Mouse (Mus musculus): ENCODE results near the gene Psme2. TPM values are rescaled to one million over a fixed set of nuclear protein-coding genes. Genes with fewer than 3 reads are reported as not detected.

The Psme2 gene
- polyA plus RNA-seq, 1 experiment from 2014 or later = 226 TPM

DNA sequence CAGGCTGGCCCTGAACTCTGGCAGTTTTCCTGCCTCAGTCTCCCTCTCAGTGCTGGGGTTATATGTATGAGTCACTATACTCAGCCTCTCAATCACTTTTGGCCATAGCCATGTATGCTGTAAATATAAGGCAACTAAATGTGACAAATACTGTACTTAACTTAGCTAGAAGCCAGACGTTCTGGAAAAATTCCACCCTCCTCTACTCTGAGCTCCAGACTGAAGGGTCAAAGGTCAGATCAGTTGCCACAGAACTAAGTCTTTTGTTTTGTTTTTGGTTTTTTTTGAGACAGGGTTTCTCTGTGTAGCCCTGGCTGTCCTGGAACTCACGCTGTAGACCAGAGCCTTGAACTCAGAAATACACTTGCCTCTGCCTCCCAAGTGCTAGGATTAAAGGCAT is 25.0 kb upstream of the Psme2 start:
- H3K27ac ChIP-seq (ENCODE audit: low read length) = no peak overlapping the region
- no peaks in the 10 kb centered on the region for H3K9me3 ChIP-seq (ENCODE audit: low read length)
- H3K9ac ChIP-seq (replicated peaks; ENCODE audit: low read length) = no peak overlapping the region
- 40% methylated on average over 2 of the region's 2 CpGs for WGBS
- H3K27me3 ChIP-seq (ENCODE audit: insufficient read depth, low read length) = no peaks in the 10 kb centered on the region
- no peak for ATAC-seq (ENCODE audit: low FRiP score, low TSS enrichment)
- H3K4me2 ChIP-seq (replicated peaks; ENCODE audit: low read depth, low read length) = no peak overlapping the region
- no peaks in the 10 kb centered on the region for H3K36me3 ChIP-seq (ENCODE audit: insufficient read depth, low read length)
- no peak overlapping the region for H3K4me3 ChIP-seq (ENCODE audit: low read length)
- H3K4me1 ChIP-seq (ENCODE audit: insufficient read depth, low read length) = 0 out of 2 replicates have a peak, but pooled peaks cover 5% of the 10 kb centered on the region

DNA sequence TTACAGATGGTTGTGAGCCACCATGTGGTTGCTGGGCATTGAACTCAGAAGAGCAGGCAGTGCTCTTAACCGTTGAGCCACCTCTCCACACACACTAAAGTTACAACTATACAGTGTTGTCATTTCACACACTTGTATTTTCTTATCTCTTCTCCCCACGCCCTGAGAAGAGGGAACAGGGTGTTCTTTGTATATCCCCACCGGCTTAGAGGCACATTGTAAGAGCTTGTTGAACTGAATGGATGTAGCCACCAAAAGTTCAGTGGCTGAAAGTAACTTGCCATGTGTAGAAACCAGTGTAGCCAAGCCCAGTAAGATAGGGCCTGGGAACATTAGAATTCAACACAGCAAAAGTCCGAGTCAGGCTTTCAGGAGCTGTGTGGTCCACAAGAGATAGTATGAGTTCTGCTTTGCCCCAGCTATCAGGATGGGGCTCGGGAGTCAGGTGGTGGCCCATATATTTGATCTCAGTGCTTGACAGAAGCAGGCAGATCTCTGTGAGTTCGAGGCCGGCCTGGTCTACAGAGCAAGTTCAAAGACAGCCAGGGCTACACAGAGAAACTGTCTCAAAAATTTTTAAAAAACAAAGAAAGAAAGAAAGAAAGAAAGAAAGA is 23.8 kb upstream of the Psme2 start:
- 82% methylated on average over 7 of the region's 7 CpGs for WGBS
- Histone ChIP-seq H3K9me3 (ENCODE audit: low read length) (no peaks in the 10 kb centered on the region), H3K27me3 (ENCODE audit: insufficient read depth, low read length) (no peaks in the 10 kb centered on the region), H3K9ac (replicated peaks; ENCODE audit: low read length) (no peak overlapping the region), H3K4me1 (ENCODE audit: insufficient read depth, low read length) (0 out of 2 replicates have a peak, but pooled peaks cover 5% of the 10 kb centered on the region), H3K36me3 (ENCODE audit: insufficient read depth, low read length) (no peaks in the 10 kb centered on the region), H3K4me2 (replicated peaks; ENCODE audit: low read depth, low read length) (no peak overlapping the region), H3K4me3 (ENCODE audit: low read length) (no peak overlapping the region), H3K27ac (ENCODE audit: low read length) (no peak overlapping the region)
- ATAC-seq (ENCODE audit: low FRiP score, low TSS enrichment) = no peak

DNA sequence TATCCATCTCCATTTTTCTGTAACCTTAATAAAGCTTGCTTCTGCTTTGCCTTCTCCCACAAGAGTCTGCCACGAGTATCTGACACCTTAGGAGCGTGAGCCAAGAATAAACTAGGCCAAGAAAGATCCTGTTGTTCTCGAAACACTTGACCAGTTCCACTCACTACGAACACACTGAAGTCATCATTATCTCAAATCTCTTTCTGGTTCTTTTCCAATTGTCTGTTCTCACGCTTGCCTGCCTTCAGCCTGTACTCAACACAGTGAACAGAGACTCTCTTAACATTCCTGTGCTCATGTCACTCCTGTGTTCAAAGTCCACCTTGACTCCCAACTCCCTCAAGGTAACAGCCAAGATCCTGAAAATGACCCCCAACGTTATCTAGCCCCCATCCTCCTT is 22.4 kb upstream of the Psme2 start:
- Histone ChIP-seq H3K27ac (ENCODE audit: low read length) (no peak overlapping the region), H3K4me1 (ENCODE audit: insufficient read depth, low read length) (0 out of 2 replicates have a peak, but pooled peaks cover 5% of the 10 kb centered on the region), H3K27me3 (ENCODE audit: insufficient read depth, low read length) (no peaks in the 10 kb centered on the region), H3K4me2 (replicated peaks; ENCODE audit: low read depth, low read length) (no peak overlapping the region), H3K9me3 (ENCODE audit: low read length) (no peaks in the 10 kb centered on the region), H3K36me3 (ENCODE audit: insufficient read depth, low read length) (peaks cover 8% of the 10 kb centered on the region; the same call in 1 of the 2 replicates), H3K9ac (replicated peaks; ENCODE audit: low read length) (no peak overlapping the region), H3K4me3 (ENCODE audit: low read length) (no peak overlapping the region)
- ATAC-seq (ENCODE audit: low FRiP score, low TSS enrichment) = no peak
- WGBS = 58% methylated on average over 6 of the region's 6 CpGs

GRCm38 (mm10) chr14:55608339-55608738 is 17.4 kb upstream of the Psme2 start:
- Histone ChIP-seq H3K9me3 (ENCODE audit: low read length) (no peaks in the 10 kb centered on the region), H3K4me2 (replicated peaks; ENCODE audit: low read depth, low read length) (no peak overlapping the region), H3K27ac (ENCODE audit: low read length) (no peak overlapping the region), H3K4me3 (ENCODE audit: low read length) (no peak overlapping the region), H3K9ac (replicated peaks; ENCODE audit: low read length) (no peak overlapping the region), H3K36me3 (ENCODE audit: insufficient read depth, low read length) (peaks cover 33% of the 10 kb centered on the region), H3K27me3 (ENCODE audit: insufficient read depth, low read length) (no peaks in the 10 kb centered on the region), H3K4me1 (ENCODE audit: insufficient read depth, low read length) (peaks cover 12% of the 10 kb centered on the region)
- 94% methylated on average over 6 of the region's 6 CpGs for WGBS
- ATAC-seq (ENCODE audit: low FRiP score, low TSS enrichment) = no peak

- peaks cover 12% of the 10 kb centered on the region for H3K4me1 ChIP-seq (ENCODE audit: insufficient read depth, low read length)
- peaks cover 53% of the 10 kb centered on the region for H3K36me3 ChIP-seq (ENCODE audit: insufficient read depth, low read length)
- no peaks in the 10 kb centered on the region for H3K9me3 ChIP-seq (ENCODE audit: low read length)
- no peak for ATAC-seq (ENCODE audit: low FRiP score, low TSS enrichment)
- no peaks in the 10 kb centered on the region for H3K27me3 ChIP-seq (ENCODE audit: insufficient read depth, low read length)
- H3K4me2 ChIP-seq (replicated peaks; ENCODE audit: low read depth, low read length) = no peak overlapping the region
- 93% methylated on average over 16 of the region's 16 CpGs for WGBS
- no peak overlapping the region for H3K4me3 ChIP-seq (ENCODE audit: low read length)
- no peak overlapping the region for H3K27ac ChIP-seq (ENCODE audit: low read length)
- H3K9ac ChIP-seq (replicated peaks; ENCODE audit: low read length) = no peak overlapping the region
Measured at GRCm38 (mm10) chr14:55605743-55606459, 15.0 kb upstream of the Psme2 start.

DNA sequence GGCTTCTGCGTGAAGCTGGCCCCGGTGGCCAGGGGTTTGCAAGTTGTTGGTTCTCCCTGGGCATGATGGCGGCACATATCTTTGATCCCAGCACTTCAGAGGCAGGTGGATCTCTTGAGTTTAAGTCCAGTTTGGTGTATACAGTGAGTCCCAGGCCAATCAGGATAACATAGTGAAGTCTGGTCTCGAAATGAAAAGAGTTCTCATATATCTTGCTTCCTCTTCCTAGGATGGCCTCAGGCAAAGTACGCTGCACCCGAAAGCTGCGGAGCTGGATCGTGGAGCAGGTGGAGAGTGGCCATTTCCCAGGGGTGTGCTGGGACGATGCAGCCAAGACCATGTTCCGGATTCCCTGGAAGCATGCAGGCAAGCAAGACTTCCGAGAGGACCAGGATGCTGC is 13.9 kb upstream of the Psme2 start:
- peak overlapping the region; percentile 86; the same call in 1 of the 2 replicates for H3K27ac ChIP-seq (ENCODE audit: low read length)
- peak overlapping the region; percentile 49; the same call in 1 of the 2 replicates for H3K4me3 ChIP-seq (ENCODE audit: low read length)
- WGBS = 85% methylated on average over 11 of the region's 11 CpGs
- H3K27me3 ChIP-seq (ENCODE audit: insufficient read depth, low read length) = no peaks in the 10 kb centered on the region
- H3K36me3 ChIP-seq (ENCODE audit: insufficient read depth, low read length) = peaks cover 58% of the 10 kb centered on the region
- no peak for ATAC-seq (ENCODE audit: low FRiP score, low TSS enrichment)
- no peak overlapping the region for H3K9ac ChIP-seq (replicated peaks; ENCODE audit: low read length)
- no peaks in the 10 kb centered on the region for H3K9me3 ChIP-seq (ENCODE audit: low read length)
- H3K4me1 ChIP-seq (ENCODE audit: insufficient read depth, low read length) = peaks cover 12% of the 10 kb centered on the region
- peak overlapping the region; percentile 64 for H3K4me2 ChIP-seq (replicated peaks; ENCODE audit: low read depth, low read length)

DNA sequence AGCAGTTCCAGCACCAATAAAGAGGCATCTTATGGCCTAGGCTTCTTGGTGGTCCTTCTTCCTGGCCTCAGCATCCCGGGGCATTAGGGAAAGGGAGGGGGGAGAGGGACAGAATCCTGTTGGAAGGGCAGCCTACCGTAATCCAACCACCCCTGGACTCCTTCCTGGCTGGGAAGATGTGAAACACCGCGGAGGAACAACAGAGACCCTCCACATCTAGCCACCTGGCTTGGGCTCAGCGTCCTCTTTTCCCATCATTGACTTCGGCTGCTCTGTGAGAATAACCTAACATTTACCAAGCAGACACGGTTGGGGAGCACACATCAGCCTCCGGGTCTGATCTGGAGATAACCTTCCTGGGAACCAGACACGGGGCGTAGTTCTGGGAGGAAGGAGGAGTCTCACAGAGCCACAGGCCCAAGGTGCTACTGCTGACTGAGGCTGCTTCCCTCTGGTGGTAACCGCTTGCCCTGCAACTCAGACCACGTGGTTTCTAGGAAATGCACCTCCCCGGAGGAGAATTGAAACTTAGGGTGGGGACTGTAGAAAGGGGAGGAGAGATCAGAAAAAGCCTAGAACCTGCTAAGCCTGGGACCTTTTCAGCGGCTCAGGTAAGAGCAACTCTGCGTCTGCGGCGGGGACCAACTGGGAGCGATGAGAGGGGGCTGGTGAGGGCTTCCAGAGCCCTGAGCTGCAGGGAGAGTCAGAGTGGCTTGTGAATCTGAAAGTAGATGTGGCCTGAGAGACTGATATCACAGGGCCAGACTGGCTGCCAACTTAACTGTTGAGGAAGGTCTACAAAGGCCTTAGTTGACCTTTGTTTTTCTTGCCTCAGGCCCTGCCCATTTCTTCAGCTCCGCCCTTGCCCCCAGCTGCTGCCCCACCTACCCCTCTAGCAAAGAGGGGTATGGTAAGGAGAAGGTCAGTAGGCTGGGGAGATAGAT is 13.0 kb upstream of the Psme2 start:
- H3K4me2 ChIP-seq (replicated peaks; ENCODE audit: low read depth, low read length) = peak overlapping the region; percentile 64
- H3K4me3 ChIP-seq (ENCODE audit: low read length) = peak overlapping the region; percentile 49
- no peaks in the 10 kb centered on the region for H3K27me3 ChIP-seq (ENCODE audit: insufficient read depth, low read length)
- peak overlapping the region; percentile 86 for H3K27ac ChIP-seq (ENCODE audit: low read length)
- H3K9ac ChIP-seq (replicated peaks; ENCODE audit: low read length) = peak overlapping the region; percentile 66
- peak; percentile 93 for ATAC-seq (ENCODE audit: low FRiP score, low TSS enrichment)
- peaks cover 61% of the 10 kb centered on the region for H3K36me3 ChIP-seq (ENCODE audit: insufficient read depth, low read length)
- no peaks in the 10 kb centered on the region for H3K9me3 ChIP-seq (ENCODE audit: low read length)
- peaks cover 12% of the 10 kb centered on the region for H3K4me1 ChIP-seq (ENCODE audit: insufficient read depth, low read length)
- 11% methylated on average over 19 of the region's 19 CpGs for WGBS

- ATAC-seq (ENCODE audit: low FRiP score, low TSS enrichment) = no peak
- Histone ChIP-seq H3K4me2 (replicated peaks; ENCODE audit: low read depth, low read length) (peak within 1 kb of the TSS; percentile 64), H3K27ac (ENCODE audit: low read length) (peak within 1 kb of the TSS; percentile 86), H3K4me3 (ENCODE audit: low read length) (peak within 1 kb of the TSS; percentile 49), H3K36me3 (ENCODE audit: insufficient read depth, low read length) (peaks cover 60% of the 10 kb centered on the region), H3K4me1 (ENCODE audit: insufficient read depth, low read length) (peaks cover 12% of the 10 kb centered on the region), H3K9me3 (ENCODE audit: low read length) (no peaks in the 10 kb centered on the region), H3K27me3 (ENCODE audit: insufficient read depth, low read length) (no peaks in the 10 kb centered on the region), H3K9ac (replicated peaks; ENCODE audit: low read length) (peak within 1 kb of the TSS; percentile 66)
- 76% methylated on average over 7 of the region's 7 CpGs for WGBS
Measured at GRCm38 (mm10) chr14:55603271-55603632, 12.3 kb upstream of the Psme2 start, which contains the start of gene Irf9. Gene Irf9 (plus strand): TSS chr14:55603571.

- WGBS = 88% methylated on average over 21 of the region's 21 CpGs
- H3K4me2 ChIP-seq (replicated peaks; ENCODE audit: low read depth, low read length) = no peak overlapping the region
- ATAC-seq (ENCODE audit: low FRiP score, low TSS enrichment) = no peak
- H3K27ac ChIP-seq (ENCODE audit: low read length) = no peak overlapping the region
- peaks cover 5% of the 10 kb centered on the region for H3K4me1 ChIP-seq (ENCODE audit: insufficient read depth, low read length)
- no peak overlapping the region for H3K4me3 ChIP-seq (ENCODE audit: low read length)
- H3K9ac ChIP-seq (replicated peaks; ENCODE audit: low read length) = no peak overlapping the region
- no peaks in the 10 kb centered on the region for H3K9me3 ChIP-seq (ENCODE audit: low read length)
- H3K36me3 ChIP-seq (ENCODE audit: insufficient read depth, low read length) = peaks cover 74% of the 10 kb centered on the region
- H3K27me3 ChIP-seq (ENCODE audit: insufficient read depth, low read length) = no peaks in the 10 kb centered on the region
Measured at GRCm38 (mm10) chr14:55598521-55599390, 7.8 kb upstream of the Psme2 start.

Measured in kidney, embryonic 16.5 days (tissue).